Mouse (Mus musculus) ES-E14 (cell line): ENCODE results near the gene Mrm1. TPM values are rescaled to one million over a fixed set of nuclear protein-coding genes. Genes with fewer than 3 reads are reported as not detected.
A peak's percentile ranks its signal among the peaks of the same experiment; 100 is the strongest.

Source experiments
- DNase-seq: peaks from one replicate; pipeline ENCODE4 v3.0.0-alpha.2; 2013; ENCODE audit warnings: low read depth, low spot score
- H3K27ac ChIP-seq: 2 replicates; pipeline ENCODE4 v1.5.1; 2012; ENCODE audit warnings: low read depth, mild to moderate bottlenecking, low read length, moderate library complexity, mixed read lengths; ENCODE audit not compliant: poor library complexity, insufficient read depth, severe bottlenecking
- H3K36me3 ChIP-seq: 2 replicates; pipeline ENCODE4 v1.6.1; 2012; ENCODE audit warnings: mild to moderate bottlenecking, low read length, moderate library complexity, mixed read lengths; ENCODE audit not compliant: control insufficient read depth, poor library complexity, insufficient read depth, severe bottlenecking
- H3K4me1 ChIP-seq, 2 experiments: fragments of 150-350 bp in 1 of 2; sonication (generic) in 1 of 2; 2 replicates each; pipeline ENCODE4 v1.6.1; 2012; ENCODE audit warnings: low read length in 2 of 2, mild to moderate bottlenecking in 1 of 2, mixed read lengths in 1 of 2; ENCODE audit not compliant: control insufficient read depth in 2 of 2, insufficient read depth in 2 of 2, poor library complexity in 1 of 2
- H3K4me3 ChIP-seq, 2 experiments: fragments of 150-350 bp in 1 of 2; sonication (generic) in 1 of 2; 2 replicates each; pipeline ENCODE4 v1.5.1; 2012; ENCODE audit warnings: low read length in 2 of 2, low read depth in 1 of 2, mild to moderate bottlenecking in 1 of 2, mixed read lengths in 1 of 2; ENCODE audit not compliant: insufficient read depth in 1 of 2, poor library complexity in 1 of 2, severe bottlenecking in 1 of 2
- H3K9ac ChIP-seq: 2 replicates; pipeline ENCODE4 v1.6.1; 2012; ENCODE audit warnings: low read depth, mild to moderate bottlenecking, low read length, mixed read lengths; ENCODE audit not compliant: poor library complexity, insufficient read depth, severe bottlenecking
- H3K9me3 ChIP-seq: fragments of 150-350 bp; sonication (generic); 2 replicates; pipeline ENCODE4 v1.6.1; 2012; ENCODE audit warnings: low read depth, mild to moderate bottlenecking, low read length; ENCODE audit not compliant: control insufficient read depth, insufficient read depth
- CHD2 ChIP-seq: IDR thresholded peaks from 2 replicates; pipeline ENCODE4 v1.6.1; 2014; ENCODE audit warnings: mild to moderate bottlenecking, low read depth, low read length, inconsistent platforms
- HCFC1 ChIP-seq: IDR thresholded peaks from 2 replicates; pipeline ENCODE4 v1.6.1; 2012; ENCODE audit warnings: low read length, inconsistent platforms, borderline replicate concordance; ENCODE audit not compliant: insufficient read depth
- MAFK ChIP-seq: IDR thresholded peaks from 2 replicates; pipeline ENCODE4 v1.6.1; 2014; ENCODE audit warnings: mild to moderate bottlenecking, low read depth, low read length, inconsistent platforms; ENCODE audit not compliant: insufficient read depth
- ZC3H11A ChIP-seq: IDR thresholded peaks from 2 replicates; pipeline ENCODE4 v1.6.1; 2012; ENCODE audit warnings: low read depth, mild to moderate bottlenecking, inconsistent platforms, low read length, borderline replicate concordance
- ZNF384 ChIP-seq: IDR thresholded peaks from 2 replicates; pipeline ENCODE4 v1.6.1; 2012; ENCODE audit warnings: low read depth, low read length, inconsistent platforms
- in situ Hi-C, 2 experiments: fragments of 600-800 bp; cut with MboI; formaldehyde crosslinking; loops; one replicate each; pipeline ENCODE4 v1.15.1; 2025; ENCODE audit warnings: low sequenced_read_pairs in 2 of 2, inconsistent platforms in 1 of 2; ENCODE audit not compliant: unreplicated experiment in 2 of 2
- total RNA-seq: library from RNA; depleted of rRNA; stranded (reverse); fragments of 300-350 nt; gene quantifications from 2 replicates; pipeline ENCODE4 v1.2.3, GENCODE M21; 2012

The Mrm1 gene
- total RNA-seq, 1 experiment: 9.4 TPM

DNA sequence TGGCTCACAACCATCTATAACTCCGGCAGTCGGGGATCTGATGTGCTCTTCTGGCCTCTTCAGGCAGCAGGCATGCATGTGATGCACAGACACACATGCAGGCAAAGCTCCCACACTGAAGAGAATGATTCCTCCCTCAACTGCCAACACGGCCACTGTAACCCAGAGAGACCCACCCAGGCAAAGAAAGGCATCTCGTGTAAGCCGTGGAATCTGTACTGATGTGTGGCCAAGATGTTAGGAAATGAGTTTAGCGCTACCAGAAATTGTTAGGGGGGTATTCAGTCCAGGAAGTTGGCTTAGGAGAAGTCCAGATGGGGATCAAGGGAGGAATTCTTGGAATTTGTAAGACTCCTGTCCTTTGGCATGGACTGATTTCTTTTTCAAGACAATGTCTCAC is 28.9 kb downstream of the Mrm1 start:
- Histone ChIP-seq H3K4me1 (no peaks in the 10 kb centered on the region), H3K4me3 (no peak overlapping the region), H3K36me3 (no peaks in the 10 kb centered on the region), H3K9me3 (no peaks in the 10 kb centered on the region), H3K9ac (no peak overlapping the region), H3K27ac (no peak overlapping the region)
- in situ Hi-C loops: loop anchor here in 1 of 2 experiments (10.0 kb wide), 1 partner anchor 176 kb away; no protein-coding TSS in a partner anchor
- DNase-seq: no peak
- TF ChIP-seq MAFK (no peak), ZC3H11A (no peak), CHD2 (no peak), ZNF384 (no peak)

DNA sequence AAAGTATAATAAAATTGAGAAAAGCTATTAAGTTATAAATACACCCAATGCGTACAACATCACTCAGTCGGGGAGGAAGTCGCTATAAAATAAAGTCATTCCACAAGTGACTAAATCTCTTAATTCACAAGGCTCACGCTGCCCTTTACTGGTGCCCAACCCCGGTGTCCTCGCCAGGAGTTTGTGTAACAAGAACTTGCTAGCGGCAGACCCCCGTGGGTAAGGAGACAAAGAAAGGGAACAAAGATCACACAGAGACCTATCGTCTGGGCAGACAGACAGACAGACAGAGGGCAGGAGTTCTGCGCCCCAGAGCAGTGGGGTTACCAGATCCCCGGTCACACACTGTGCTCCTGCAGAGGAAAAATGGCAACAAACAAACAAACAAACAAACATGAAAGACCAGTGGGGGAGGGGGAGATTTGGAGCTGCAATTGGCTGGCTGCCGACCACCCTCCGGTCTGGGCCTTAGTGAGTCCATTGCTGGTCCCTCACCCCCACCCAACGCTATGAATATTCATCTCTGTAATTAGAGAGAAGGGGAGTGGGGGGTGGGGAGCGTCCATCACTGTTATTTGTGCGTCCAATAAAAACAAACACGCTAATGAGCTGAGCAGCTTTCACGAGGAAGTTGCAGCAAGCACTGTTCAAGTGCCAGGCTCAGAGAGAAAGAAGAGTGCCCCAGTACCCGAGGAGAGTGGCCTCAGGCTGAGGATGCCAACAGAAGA is 39.0 kb downstream of the Mrm1 start:
- Histone ChIP-seq H3K27ac (no peak overlapping the region), H3K4me3 (peak overlapping the region in 1 of 2 experiments; percentile 0; a peak in 1 of 4 replicates), H3K9ac (no peak overlapping the region), H3K4me1 (peaks cover 2 to 16% of the 10 kb centered on the region in 2 experiments; a peak in 2 of 4 replicates), H3K36me3 (no peaks in the 10 kb centered on the region), H3K9me3 (no peaks in the 10 kb centered on the region)
- in situ Hi-C loops: no loop called here
- TF ChIP-seq ZC3H11A (no peak), CHD2 (no peak), MAFK (no peak), HCFC1 (no peak), ZNF384 (no peak)
- DNase-seq: no peak

DNA sequence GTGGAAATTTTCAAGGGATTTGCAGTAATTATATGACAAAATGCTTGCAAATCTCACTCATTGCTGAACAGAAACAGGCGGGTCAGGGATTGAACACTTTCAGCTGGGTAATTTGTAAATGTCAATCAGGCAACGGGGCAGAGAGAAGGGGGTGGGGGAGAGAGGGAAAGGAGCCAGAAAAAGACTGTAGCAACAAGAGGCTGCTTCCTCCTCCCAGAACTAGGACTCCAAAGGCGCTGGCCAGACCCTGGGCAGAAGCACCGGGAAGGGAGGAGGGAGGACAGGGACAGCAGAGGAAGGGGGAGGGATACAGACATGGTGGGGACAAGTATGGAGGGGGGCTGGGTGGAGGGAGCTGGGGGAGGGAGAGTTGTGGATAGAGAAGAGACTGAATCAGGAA is 43.8 kb downstream of the Mrm1 start:
- no peak for DNase-seq
- Histone ChIP-seq H3K9ac (no peak overlapping the region), H3K9me3 (no peaks in the 10 kb centered on the region), H3K4me3 (no peak overlapping the region), H3K27ac (no peak overlapping the region), H3K4me1 (peaks cover 2 to 10% of the 10 kb centered on the region in 2 experiments; a peak in 2 of 4 replicates), H3K36me3 (no peaks in the 10 kb centered on the region)
- in situ Hi-C loops: no loop called here
- TF ChIP-seq MAFK (no peak), HCFC1 (no peak), CHD2 (no peak), ZNF384 (no peak), ZC3H11A (no peak)

DNA sequence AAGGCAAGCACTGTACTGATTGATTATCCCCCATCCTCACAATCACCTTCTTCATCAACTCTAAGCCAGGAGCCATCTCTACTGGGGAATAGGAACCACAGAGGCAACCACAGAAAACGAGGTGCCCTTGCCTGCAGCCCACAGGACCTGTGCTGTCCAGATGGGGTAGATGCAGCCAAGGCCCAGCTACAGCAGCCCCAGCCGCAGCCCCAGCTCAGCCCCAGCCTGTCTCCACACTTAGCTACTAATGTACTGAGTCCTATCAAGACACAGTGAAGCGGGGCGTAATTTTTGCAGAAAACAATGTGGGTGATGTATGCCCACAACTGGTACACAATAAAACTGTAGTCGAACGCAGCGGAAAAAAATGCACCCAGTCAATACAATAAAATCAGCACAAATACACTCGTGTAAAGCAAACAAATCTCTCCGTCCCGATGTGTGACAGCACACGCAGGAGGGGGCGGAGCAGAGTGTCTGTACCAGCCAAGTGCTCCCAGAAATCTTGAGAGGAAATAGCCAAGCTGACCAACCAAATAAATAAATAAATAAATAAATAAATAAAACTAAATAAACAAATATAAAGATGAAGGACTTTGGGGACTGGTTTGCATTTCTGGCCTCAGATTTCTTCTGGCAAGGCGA is 44.3 kb downstream of the Mrm1 start:
- TF ChIP-seq ZC3H11A (no peak), MAFK (no peak), HCFC1 (no peak), CHD2 (no peak)
- H3K9ac ChIP-seq: no peak overlapping the region
- no peaks in the 10 kb centered on the region for H3K36me3 ChIP-seq
- no peak overlapping the region for H3K4me3 ChIP-seq
- peaks cover 0 to 5% of the 10 kb centered on the region in 2 experiments; a peak in 1 of 4 replicates for H3K4me1 ChIP-seq
- no peak for DNase-seq
- H3K9me3 ChIP-seq: no peaks in the 10 kb centered on the region
- in situ Hi-C loops: no loop called here
- no peak overlapping the region for H3K27ac ChIP-seq

DNA sequence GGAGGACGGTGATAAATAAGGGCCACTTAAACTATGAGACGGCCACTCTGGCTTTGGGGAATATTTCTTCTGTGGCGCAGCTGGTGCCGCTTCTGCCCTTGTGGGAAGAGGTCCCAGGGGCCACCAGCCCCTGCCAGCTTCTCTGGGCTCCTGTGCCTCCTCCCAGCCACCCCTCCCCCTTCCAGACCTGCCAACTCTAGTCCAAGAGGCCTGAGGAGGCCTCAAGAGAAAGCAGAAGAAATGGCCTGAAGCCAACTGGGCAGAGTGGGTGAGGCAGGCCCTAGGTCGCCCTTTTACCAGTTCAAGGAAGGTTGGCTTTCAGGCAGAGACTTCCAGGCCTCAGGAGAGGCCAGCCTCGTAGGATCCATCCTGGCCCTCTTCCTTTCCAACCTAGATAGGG is 51.4 kb downstream of the Mrm1 start:
- no peaks in the 10 kb centered on the region for H3K36me3 ChIP-seq
- in situ Hi-C loops: no loop called here
- no peak for DNase-seq
- H3K4me3 ChIP-seq: no peak overlapping the region
- TF ChIP-seq ZC3H11A (no peak), HCFC1 (no peak), ZNF384 (no peak), MAFK (no peak), CHD2 (no peak)
- no peak overlapping the region for H3K9ac ChIP-seq
- no peak overlapping the region for H3K27ac ChIP-seq
- H3K9me3 ChIP-seq: no peaks in the 10 kb centered on the region
- H3K4me1 ChIP-seq: peaks cover 0 to 4% of the 10 kb centered on the region in 2 experiments; a peak in 1 of 4 replicates
